Mouse (Mus musculus) midbrain, embryonic 15.5 days (tissue): Measurements from ENCODE around the gene Sar1a. TPM values are rescaled to one million over a fixed set of nuclear protein-coding genes. Genes with fewer than 3 reads are reported as not detected.
A peak's percentile ranks its signal among the peaks of the same experiment; 100 is the strongest.

Source experiments
- ATAC-seq: fragments of 200-750 bp; cut with Nextera tagmentation; replicated peaks from 2 replicates; pipeline ENCODE4 v1.8.0; 2017; ENCODE audit warnings: moderate TSS enrichment
- H3K27ac ChIP-seq: fragments of 300-500 bp; sonication (generic); 2 replicates; pipeline ENCODE4 v1.5.1; 2015; ENCODE audit warnings: mild to moderate bottlenecking, inconsistent platforms
- H3K27me3 ChIP-seq: fragments of 300-500 bp; sonication (generic); replicated peaks from 2 replicates; pipeline ENCODE4 v1.6.1; 2015; ENCODE audit warnings: inconsistent platforms
- H3K36me3 ChIP-seq: fragments of 300-500 bp; sonication (generic); replicated peaks from 2 replicates; pipeline ENCODE4 v1.6.1; 2015; ENCODE audit warnings: inconsistent platforms
- H3K4me1 ChIP-seq: fragments of 300-500 bp; sonication (generic); 2 replicates; pipeline ENCODE4 v1.6.1; 2015; ENCODE audit warnings: inconsistent platforms
- H3K4me2 ChIP-seq: fragments of 300-500 bp; sonication (generic); 2 replicates; pipeline ENCODE4 v1.6.1; 2015; ENCODE audit warnings: inconsistent platforms, mild to moderate bottlenecking, moderate library complexity
- H3K4me3 ChIP-seq: fragments of 300-500 bp; sonication (generic); 2 replicates; pipeline ENCODE4 v1.5.1; 2015; ENCODE audit warnings: mild to moderate bottlenecking, inconsistent platforms
- H3K9ac ChIP-seq: fragments of 300-500 bp; sonication (generic); 2 replicates; pipeline ENCODE4 v1.6.1; 2015; ENCODE audit warnings: mild to moderate bottlenecking, inconsistent platforms
- H3K9me3 ChIP-seq: fragments of 300-500 bp; sonication (generic); 2 replicates; pipeline ENCODE4 v1.6.1; 2016; ENCODE audit warnings: inconsistent platforms
- WGBS: fragments of 180-500 bp; shearing (Covaris S2); methylation state at CpG from one replicate; pipeline ENCODE4 v1.1.7; 2015; ENCODE audit warnings: mixed read lengths; 5-methylcytosine and 5-hydroxymethylcytosine counted together
- polyA plus RNA-seq: library from polyadenylated mRNA; unstranded; fragments of >200 nt; fragmentation: Nextera tagmentation; extraction: Ambion mirVana; gene quantifications from 2 replicates; pipeline ENCODE4 v1.2.1, GENCODE M21; 2015

Gene Sar1a
- polyA plus RNA-seq, 1 experiment from 2014 or later, result 199 TPM

- Histone ChIP-seq H3K9ac (no peak overlapping the region), H3K4me3 (no peak overlapping the region), H3K4me2 (no peak overlapping the region), H3K4me1 (peaks cover 29% of the 10 kb centered on the region), H3K27me3 (no peaks in the 10 kb centered on the region), H3K27ac (no peak overlapping the region), H3K9me3 (no peaks in the 10 kb centered on the region), H3K36me3 (peaks cover 37% of the 10 kb centered on the region)
- WGBS, result 83% methylated on average over 4 of the region's 4 CpGs
- no peak for ATAC-seq
Measured at GRCm38 (mm10) chr10:61693563-61693962, 13.5 kb downstream of the Sar1a start.

- WGBS, result under 1% methylated on average over 42 of the region's 42 CpGs
- peak within 1 kb of the TSS; percentile 83 for H3K9ac ChIP-seq
- peaks cover 28% of the 10 kb centered on the region for H3K36me3 ChIP-seq
- H3K4me1 ChIP-seq, result peaks cover 29% of the 10 kb centered on the region
- no peaks in the 10 kb centered on the region for H3K27me3 ChIP-seq
- H3K27ac ChIP-seq, result peak within 1 kb of the TSS; percentile 80
- peak within 1 kb of the TSS; percentile 80 for H3K4me3 ChIP-seq
- ATAC-seq, result peak; percentile 98
- peak within 1 kb of the TSS; percentile 100 for H3K4me2 ChIP-seq
- no peaks in the 10 kb centered on the region for H3K9me3 ChIP-seq
Measured at GRCm38 (mm10) chr10:61694870-61695670, 15.0 kb downstream of the Sar1a start, which contains the start of gene Tysnd1. Tysnd1 (plus strand) TSS chr10:61695514.

- Histone ChIP-seq H3K4me3 (peak overlapping the region; percentile 80), H3K4me1 (peaks cover 29% of the 10 kb centered on the region), H3K36me3 (peaks cover 21% of the 10 kb centered on the region), H3K9me3 (no peaks in the 10 kb centered on the region), H3K9ac (peak overlapping the region; percentile 83), H3K27ac (peak overlapping the region; percentile 76), H3K27me3 (no peaks in the 10 kb centered on the region), H3K4me2 (peak overlapping the region; percentile 100)
- under 1% methylated on average over 111 of the region's 111 CpGs for WGBS
- peak; percentile 65 for ATAC-seq
Measured at GRCm38 (mm10) chr10:61695703-61696559, 15.8 kb downstream of the Sar1a start.

- Histone ChIP-seq H3K4me1 (peaks cover 29% of the 10 kb centered on the region), H3K27me3 (no peaks in the 10 kb centered on the region), H3K27ac (no peak overlapping the region), H3K9ac (peak overlapping the region; percentile 83), H3K4me2 (peak overlapping the region; percentile 100), H3K4me3 (peak overlapping the region; percentile 80), H3K9me3 (no peaks in the 10 kb centered on the region), H3K36me3 (peaks cover 16% of the 10 kb centered on the region; the same call in 1 of the 2 replicates)
- no peak for ATAC-seq
- 12% methylated on average over 19 of the region's 19 CpGs for WGBS
Measured at GRCm38 (mm10) chr10:61696560-61696823, 16.4 kb downstream of the Sar1a start.

DNA sequence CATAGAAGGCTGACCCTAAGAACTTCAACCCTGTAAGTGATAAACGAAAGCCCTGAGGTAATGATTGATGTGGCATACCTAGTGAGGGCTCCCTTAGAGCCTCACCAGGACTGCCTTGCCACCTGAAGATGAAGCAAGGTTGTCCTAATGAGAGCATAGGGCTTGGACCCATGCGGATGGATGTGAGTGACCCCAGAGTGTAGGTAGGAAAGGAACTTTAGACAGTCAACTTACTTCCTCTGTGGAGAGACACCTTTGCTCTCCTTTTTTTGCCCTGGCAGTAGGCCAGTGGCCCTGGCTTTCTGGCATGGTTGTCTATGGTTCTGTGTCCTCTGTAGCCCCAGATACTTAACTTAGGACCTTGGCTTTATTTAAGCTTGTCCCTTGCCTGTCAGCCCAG, 16.9 kb downstream of the Sar1a start:
- H3K4me1 ChIP-seq, result peaks cover 29% of the 10 kb centered on the region
- no peak overlapping the region for H3K27ac ChIP-seq
- no peaks in the 10 kb centered on the region for H3K27me3 ChIP-seq
- 94% methylated on average over 2 of the region's 2 CpGs for WGBS
- H3K9ac ChIP-seq, result peak overlapping the region; percentile 83
- peak overlapping the region; percentile 100 for H3K4me2 ChIP-seq
- ATAC-seq, result no peak
- H3K9me3 ChIP-seq, result no peaks in the 10 kb centered on the region
- peak overlapping the region; percentile 80 for H3K4me3 ChIP-seq
- H3K36me3 ChIP-seq, result peaks cover 14% of the 10 kb centered on the region; the same call in 1 of the 2 replicates

- no peaks in the 10 kb centered on the region for H3K4me1 ChIP-seq
- H3K9ac ChIP-seq, result no peak overlapping the region
- H3K9me3 ChIP-seq, result no peaks in the 10 kb centered on the region
- H3K27me3 ChIP-seq, result no peaks in the 10 kb centered on the region
- 85% methylated on average over 4 of the region's 4 CpGs for WGBS
- peaks cover 16% of the 10 kb centered on the region; the same call in 1 of the 2 replicates for H3K36me3 ChIP-seq
- no peak overlapping the region for H3K4me2 ChIP-seq
- no peak overlapping the region for H3K27ac ChIP-seq
- no peak for ATAC-seq
- H3K4me3 ChIP-seq, result no peak overlapping the region
Measured at GRCm38 (mm10) chr10:61704663-61705062, 24.6 kb downstream of the Sar1a start.

DNA sequence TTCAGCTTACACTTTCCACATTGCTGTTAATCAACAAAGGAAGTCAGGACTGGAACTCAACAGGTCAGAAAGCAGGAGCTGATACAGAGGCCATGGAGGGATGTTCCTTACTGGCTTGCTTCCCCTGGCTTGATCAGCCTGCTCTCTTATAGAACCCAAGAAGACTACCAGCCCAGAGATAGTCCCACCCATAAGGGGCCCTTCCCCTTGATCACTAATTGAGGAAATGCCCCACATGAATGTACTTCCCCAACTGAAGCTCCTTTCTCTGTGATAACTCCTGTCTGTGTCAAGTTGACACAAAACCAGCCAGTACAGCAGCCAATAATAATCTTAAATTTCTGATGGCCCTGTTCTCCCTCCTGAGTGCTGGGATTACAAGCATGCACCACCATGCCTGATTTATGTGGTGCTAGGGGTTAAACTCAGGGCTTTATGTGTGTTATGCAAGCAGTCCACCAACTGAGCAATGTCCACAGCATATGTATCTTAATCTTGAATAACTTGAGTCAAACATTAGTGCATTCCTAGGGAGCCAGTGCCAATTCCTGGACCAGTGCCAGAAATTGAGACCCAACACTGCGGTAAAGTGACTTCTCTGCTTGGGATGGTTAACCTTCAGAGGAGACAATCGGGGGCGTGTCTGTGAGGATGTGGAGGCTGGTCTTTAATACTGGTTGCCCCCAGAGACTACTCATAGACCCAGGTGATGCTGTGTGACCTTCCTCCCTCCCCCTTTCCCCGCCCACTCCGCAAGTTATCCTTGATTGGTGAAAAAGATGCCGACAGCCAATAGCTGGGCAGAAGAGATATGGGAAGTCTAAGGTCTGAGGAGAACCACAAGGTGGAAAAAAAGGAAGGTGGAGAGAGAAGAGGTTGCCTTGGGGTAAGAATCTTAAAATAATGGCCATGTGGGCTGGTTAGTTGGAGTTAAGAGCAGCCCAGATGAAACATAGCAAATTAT, 26.6 kb downstream of the Sar1a start:
- Histone ChIP-seq H3K9me3 (no peaks in the 10 kb centered on the region), H3K4me2 (no peak overlapping the region), H3K36me3 (peaks cover 12% of the 10 kb centered on the region; the same call in 1 of the 2 replicates), H3K9ac (no peak overlapping the region), H3K4me1 (no peaks in the 10 kb centered on the region), H3K27me3 (no peaks in the 10 kb centered on the region), H3K4me3 (no peak overlapping the region), H3K27ac (no peak overlapping the region)
- no peak for ATAC-seq
- WGBS, result 72% methylated on average over 6 of the region's 6 CpGs

DNA sequence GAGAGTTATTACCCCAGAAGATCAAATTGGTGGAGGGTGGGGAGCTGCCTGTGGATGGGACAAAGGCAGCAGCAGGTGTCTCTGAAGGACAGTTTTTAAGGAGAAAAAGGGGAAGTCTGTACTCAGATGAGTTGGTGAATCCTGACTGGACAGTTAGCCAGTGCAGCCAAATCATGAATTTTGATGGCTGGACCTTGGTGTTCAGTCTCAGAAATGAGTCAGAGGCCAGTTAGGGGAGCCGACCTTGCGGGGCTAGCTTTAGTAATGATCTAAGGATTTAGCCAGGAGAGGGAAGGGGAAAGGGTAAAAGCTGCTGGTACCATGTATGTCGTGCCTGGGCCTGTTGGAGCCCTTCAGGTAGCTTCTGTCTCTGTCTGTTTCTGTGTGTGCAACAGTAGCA, 33.5 kb downstream of the Sar1a start:
- ATAC-seq, result no peak
- H3K36me3 ChIP-seq, result no peaks in the 10 kb centered on the region
- H3K4me3 ChIP-seq, result no peak overlapping the region
- H3K4me2 ChIP-seq, result no peak overlapping the region
- H3K4me1 ChIP-seq, result peaks cover 4% of the 10 kb centered on the region
- H3K27me3 ChIP-seq, result 0 out of 2 replicates have a peak, but pooled peaks cover 2% of the 10 kb centered on the region
- H3K27ac ChIP-seq, result no peak overlapping the region
- WGBS, result 75% methylated on average over 3 of the region's 3 CpGs
- no peak overlapping the region for H3K9ac ChIP-seq
- H3K9me3 ChIP-seq, result no peaks in the 10 kb centered on the region

DNA sequence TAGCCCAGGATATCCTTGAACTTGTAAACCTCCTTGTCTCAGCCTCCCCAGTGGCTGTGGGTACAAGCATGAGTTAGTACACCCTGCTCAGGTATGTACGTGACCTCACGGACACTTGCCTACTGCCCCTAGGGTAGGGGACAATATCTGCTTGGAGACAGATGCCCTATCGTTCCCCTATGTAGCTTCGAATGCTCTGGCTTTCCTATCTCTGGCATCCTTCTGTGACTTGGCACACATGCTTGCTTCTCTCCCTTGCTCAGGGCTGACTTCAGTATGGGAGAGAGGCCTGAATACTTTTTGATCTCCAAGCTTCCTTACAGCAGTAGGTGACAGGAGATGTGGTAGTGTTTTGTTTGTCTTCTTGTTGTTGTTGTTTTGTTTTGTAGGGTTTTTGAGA, 34.0 kb downstream of the Sar1a start:
- Histone ChIP-seq H3K4me2 (no peak overlapping the region), H3K36me3 (no peaks in the 10 kb centered on the region), H3K9me3 (no peaks in the 10 kb centered on the region), H3K27ac (no peak overlapping the region), H3K9ac (no peak overlapping the region), H3K27me3 (0 out of 2 replicates have a peak, but pooled peaks cover 2% of the 10 kb centered on the region), H3K4me3 (no peak overlapping the region), H3K4me1 (peaks cover 4% of the 10 kb centered on the region)
- WGBS, result 92% methylated on average over 4 of the region's 4 CpGs
- no peak for ATAC-seq

DNA sequence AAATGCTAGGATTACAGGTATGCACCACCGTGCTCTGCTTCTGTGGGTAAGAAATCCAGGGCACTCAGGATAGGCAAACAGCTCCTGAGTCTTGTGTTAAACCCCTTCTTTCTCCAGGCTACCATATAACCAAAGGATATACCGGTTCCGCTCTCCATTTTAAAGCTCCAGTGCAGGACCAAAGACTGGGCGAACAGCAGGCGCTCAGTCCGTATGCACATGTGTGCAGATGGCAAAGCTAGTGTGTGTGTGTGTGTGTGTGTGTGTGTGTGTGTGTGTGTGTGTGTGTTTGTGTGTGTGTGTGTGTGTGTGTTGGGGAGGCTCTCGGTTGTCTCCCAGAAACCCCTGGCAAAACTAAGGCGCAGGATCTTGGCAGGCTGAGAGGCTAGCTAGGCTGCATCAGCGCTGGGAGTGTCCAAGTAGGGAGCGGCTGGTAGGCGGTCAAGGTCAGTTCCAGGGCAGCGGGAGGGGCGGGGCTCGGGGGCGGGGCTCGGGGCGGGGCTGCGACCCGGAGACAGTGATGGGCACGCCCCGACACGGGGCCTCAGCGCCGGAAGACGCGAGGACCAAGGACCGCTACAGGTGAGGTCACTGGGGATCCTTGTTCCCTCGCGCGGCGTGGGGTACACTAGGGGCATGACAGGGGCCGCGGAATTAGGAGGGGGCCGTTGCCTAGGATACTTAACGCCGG, 34.8 kb downstream of the Sar1a start, which contains the start of gene Aifm2:
TSS of gene Aifm2 (plus strand) at position 493 of the 691 bp plus-strand sequence.
- 0 out of 2 replicates have a peak, but pooled peaks cover 2% of the 10 kb centered on the region for H3K27me3 ChIP-seq
- H3K9ac ChIP-seq, result peak within 1 kb of the TSS; percentile 47
- H3K9me3 ChIP-seq, result no peaks in the 10 kb centered on the region
- H3K4me2 ChIP-seq, result peak within 1 kb of the TSS; percentile 82
- no peaks in the 10 kb centered on the region for H3K36me3 ChIP-seq
- 11% methylated on average over 36 of the region's 36 CpGs for WGBS
- peak within 1 kb of the TSS; percentile 54 for H3K4me3 ChIP-seq
- peak; percentile 79 for ATAC-seq
- no peak within 1 kb of the TSS for H3K27ac ChIP-seq
- H3K4me1 ChIP-seq, result peaks cover 4% of the 10 kb centered on the region

GRCm38 (mm10) chr10:61715462-61715837, 35.4 kb downstream of the Sar1a start:
- Histone ChIP-seq H3K9me3 (no peaks in the 10 kb centered on the region), H3K4me1 (peaks cover 4% of the 10 kb centered on the region), H3K36me3 (no peaks in the 10 kb centered on the region), H3K27me3 (0 out of 2 replicates have a peak, but pooled peaks cover 2% of the 10 kb centered on the region), H3K4me2 (peak overlapping the region; percentile 82), H3K4me3 (peak overlapping the region; percentile 54), H3K27ac (no peak overlapping the region), H3K9ac (peak overlapping the region; percentile 47)
- 3% methylated on average over 11 of the region's 11 CpGs for WGBS
- peak; percentile 54; the same call in 1 of the 2 replicates for ATAC-seq
